In the genomic region with DNA sequence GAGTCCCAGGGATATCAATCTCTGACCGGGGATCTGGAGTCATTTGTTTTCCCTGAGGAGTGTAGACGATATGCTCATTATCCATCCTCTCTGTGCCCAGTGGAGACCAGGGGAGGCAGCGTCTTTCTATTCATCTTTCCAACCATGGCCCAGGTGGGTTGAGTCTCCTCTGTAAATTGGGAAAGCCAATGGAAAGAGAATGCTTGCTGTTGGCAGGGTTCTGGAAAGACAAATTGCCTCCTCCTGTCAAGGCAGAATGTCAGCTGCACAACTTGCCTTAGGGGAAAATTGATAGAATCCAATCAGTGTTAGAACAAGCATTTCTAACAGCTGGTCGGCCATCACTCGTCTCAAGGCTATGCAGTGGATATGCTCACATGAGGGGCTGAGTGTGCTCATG, we compare ENCODE assay signal across 23 mouse cellular contexts. TPM values are rescaled to one million over a fixed set of nuclear protein-coding genes. Genes with fewer than 3 reads are reported as not detected.
"Had no signal": no experiment of that assay in that cellular context is flagged by ENCODE, and none has a peak within 500 bp of the region (broad histone marks: within the 10 kb centered on the region; RNA-seq: fewer than 3 reads in every experiment).

Olfr1349 (minus strand) TSS at position 101 of the 400 bp plus-strand sequence.

- H3K27me3 ChIP-seq: neural tube, embryonic 13.5 days; neural tube, embryonic 15.5 days; stomach, embryonic 15.5 days had no signal

- H3K9ac ChIP-seq: neural tube, embryonic 13.5 days; neural tube, embryonic 15.5 days; stomach, embryonic 15.5 days had no signal

- H3K4me1 ChIP-seq: neural tube, embryonic 13.5 days; neural tube, embryonic 15.5 days; stomach, embryonic 15.5 days had no signal

- H3K27ac ChIP-seq: neural tube, embryonic 13.5 days; neural tube, embryonic 15.5 days; stomach, embryonic 15.5 days; stomach, postnatal 0 days had no signal

- H3K4me2 ChIP-seq: neural tube, embryonic 13.5 days; neural tube, embryonic 15.5 days; stomach, embryonic 15.5 days had no signal

- H3K36me3 ChIP-seq: neural tube, embryonic 13.5 days; neural tube, embryonic 15.5 days; stomach, embryonic 15.5 days had no signal

- H3K9me3 ChIP-seq: stomach, embryonic 15.5 days had no signal

- H3K4me3 ChIP-seq: neural tube, embryonic 13.5 days; neural tube, embryonic 15.5 days; stomach, embryonic 15.5 days had no signal

- DNase-seq: retina, postnatal 1 day; right cerebral cortex, adult 18-20 months; right cerebral cortex, postnatal 14 days; right cerebral cortex, postnatal 25 days; right cerebral cortex, postnatal 4 days; spleen, adult 18-20 months; thymus, adult 18-20 months; thymus, adult 2 months; thymus, postnatal 14 days; thymus, postnatal 25 days; thymus, postnatal 36 days; thymus, postnatal 4 days had no signal

RNA-seq across cellular contexts. Expression of gene Olfr1349, which starts in this region (rescaled TPM):
- polyA plus RNA-seq: neural tube, embryonic 13.5 days; neural tube, embryonic 14.5 days; neural tube, embryonic 15.5 days; small intestine, adult 2 months; spleen, adult 2 months; stomach, embryonic 14.5 days; stomach, embryonic 15.5 days; stomach, embryonic 16.5 days; stomach, postnatal 0 days; thymus, postnatal 0 days; urinary bladder, adult 2 months had no signal
